Comparison of ENCODE assay signal across 13 mouse cellular contexts in the genomic region with DNA sequence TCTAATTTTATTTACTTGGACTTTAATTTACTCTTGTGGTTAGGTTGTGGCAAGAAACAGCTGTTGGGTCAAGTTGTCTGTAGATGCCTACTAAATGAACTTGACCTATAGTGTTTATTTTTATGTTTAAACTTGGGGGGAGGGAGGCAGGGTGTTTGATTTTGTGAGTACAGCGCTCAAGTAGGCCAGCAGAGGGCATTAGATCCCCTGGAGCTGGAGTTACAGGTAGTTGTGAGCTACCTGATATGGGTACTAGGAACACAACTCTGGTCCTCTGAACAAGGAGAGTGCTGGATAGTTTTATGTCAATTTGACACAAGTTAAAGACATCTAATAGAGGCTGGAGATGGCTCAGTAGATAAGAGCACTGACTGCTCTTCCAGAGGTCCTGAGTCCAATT.
"Had no signal": no experiment of that assay in that cellular context is flagged by ENCODE, and none has a peak within 500 bp of the region (broad histone marks: within the 10 kb centered on the region; RNA-seq: fewer than 3 reads in every experiment).

No protein-coding gene starts in this region.

- H3K36me3 ChIP-seq: limb, embryonic 10.5 days; liver, embryonic 13.5 days; midbrain, embryonic 13.5 days had no signal

- H3K27ac ChIP-seq: layer of hippocampus, adult 2 months; limb, embryonic 10.5 days; liver, embryonic 13.5 days; midbrain, embryonic 13.5 days had no signal

- H3K4me2 ChIP-seq: liver, embryonic 13.5 days; midbrain, embryonic 13.5 days had no signal

- H3K4me1 ChIP-seq: limb, embryonic 10.5 days; liver, embryonic 13.5 days; midbrain, embryonic 13.5 days had no signal

- H3K9ac ChIP-seq: liver, embryonic 13.5 days; midbrain, embryonic 13.5 days had no signal

- DNase-seq: kidney, adult 2 months; kidney, postnatal 36 days; liver, embryonic 13.5 days; lung, adult 2 months; lung, postnatal 36 days; right cerebral cortex, adult 18-20 months; right cerebral cortex, postnatal 25 days; thymus, adult 18-20 months; thymus, postnatal 36 days had no signal

- ATAC-seq: lung, postnatal 0 days; midbrain, embryonic 13.5 days had no signal

- H3K27me3 ChIP-seq: liver, embryonic 13.5 days had no signal

- H3K4me3 ChIP-seq: layer of hippocampus, adult 2 months; limb, embryonic 10.5 days; liver, embryonic 13.5 days; midbrain, embryonic 13.5 days had no signal

- H3K9me3 ChIP-seq: limb, embryonic 10.5 days; liver, embryonic 13.5 days; midbrain, embryonic 13.5 days had no signal
